In the genomic region with DNA sequence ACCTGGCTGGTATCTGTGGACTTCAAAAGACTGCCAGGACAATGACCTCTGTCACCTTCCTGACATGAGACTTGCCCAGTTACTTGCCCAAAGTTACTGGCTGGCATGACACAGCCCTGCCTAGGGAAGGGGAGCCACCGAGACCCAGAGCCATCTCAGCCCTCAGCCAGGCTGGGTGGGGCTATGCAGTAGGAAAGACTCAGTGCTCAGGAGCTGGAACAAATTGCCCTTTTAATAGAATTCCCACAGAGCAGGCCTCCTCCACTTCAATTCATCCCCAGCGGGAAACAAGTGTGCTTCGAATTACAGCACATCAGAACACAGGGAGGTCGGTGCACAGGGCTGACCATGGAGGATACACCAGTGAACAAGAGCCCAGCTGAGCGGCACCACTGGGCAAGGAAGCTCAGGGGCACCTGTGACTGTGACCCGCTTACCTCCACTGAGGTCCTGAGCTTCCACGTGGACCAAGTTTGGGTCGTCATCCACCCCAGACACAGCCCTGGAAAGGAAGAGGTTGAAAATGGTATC, we compare ENCODE assay signal across 16 mouse cellular contexts.
A peak's percentile ranks its signal among the peaks of the same experiment; 100 is the strongest.
DNase-seq lines count a peak whose midpoint lies in the region; ATAC-seq lines count a peak whose summit lies in the region.
"Had no signal": no experiment of that assay in that cellular context is flagged by ENCODE, and none has a peak within 500 bp of the region (broad histone marks: within the 10 kb centered on the region; RNA-seq: fewer than 3 reads in every experiment).

No protein-coding gene starts in this region.

- ATAC-seq in hindbrain, embryonic 11.5 days (ENCODE audit: low FRiP score): peak; percentile 47; the same call in 1 of the 2 replicates
- ATAC-seq in hindbrain, embryonic 14.5 days (ENCODE audit: low FRiP score): no peak
- peak; percentile 43; the same call in 1 of the 2 replicates for ATAC-seq in midbrain, embryonic 13.5 days
- no peak for ATAC-seq in midbrain, embryonic 11.5 days (ENCODE audit: low FRiP score)
- ATAC-seq in embryonic facial prominence, embryonic 11.5 days (replicated peaks; ENCODE audit: insufficient number of reproducible peaks, low FRiP score, low TSS enrichment, low read depth): no peak
- ATAC-seq: forebrain, embryonic 15.5 days had no signal

- DNase-seq in hindbrain, embryonic 11.5 days (ENCODE audit: low spot score): no peak
- no peak for DNase-seq in hindbrain, embryonic 14.5 days (ENCODE audit: low spot score)
- DNase-seq in midbrain, embryonic 11.5 days (ENCODE audit: low spot score, missing footprints): no peak
- peak; percentile 37 for DNase-seq in embryonic facial prominence, embryonic 11.5 days (ENCODE audit: low spot score)
- peak; percentile 48 for DNase-seq in retina, embryonic 14.5 days (ENCODE audit: low spot score)
- DNase-seq in left cerebral cortex, postnatal 25 days (ENCODE audit: low spot score in 2 of 2): no peak
- DNase-seq: adrenal gland, postnatal 25 days; cerebellum, adult 2 months; heart, postnatal 4 days; kidney, adult 18-20 months; spleen, adult 18-20 months; thymus, adult 18-20 months had no signal

- no peak overlapping the region for H3K4me3 ChIP-seq in hindbrain, embryonic 11.5 days (ENCODE audit: low read depth, low read length)
- no peak overlapping the region for H3K4me3 ChIP-seq in hindbrain, embryonic 14.5 days (replicated peaks; ENCODE audit: low read length)
- no peak overlapping the region for H3K4me3 ChIP-seq in midbrain, embryonic 13.5 days (replicated peaks)
- no peak overlapping the region for H3K4me3 ChIP-seq in midbrain, embryonic 11.5 days (ENCODE audit: low read depth, low read length)
- no peak overlapping the region for H3K4me3 ChIP-seq in embryonic facial prominence, embryonic 11.5 days (ENCODE audit: low read depth, low read length)
- H3K4me3 ChIP-seq: forebrain, embryonic 15.5 days; limb, embryonic 13.5 days had no signal

- intact Hi-C loops in left cerebral cortex, postnatal 25 days (cut with DNase I): no loop called here

- WGBS in hindbrain, embryonic 11.5 days: 23% methylated on average over 8 of the region's 8 CpGs
- WGBS in hindbrain, embryonic 14.5 days: 18% methylated on average over 8 of the region's 8 CpGs
- 18% methylated on average over 8 of the region's 8 CpGs for WGBS in midbrain, embryonic 13.5 days
- WGBS in midbrain, embryonic 11.5 days: 26% methylated on average over 8 of the region's 8 CpGs
- 28% methylated on average over 8 of the region's 8 CpGs for WGBS in embryonic facial prominence, embryonic 11.5 days

- no peak overlapping the region for H3K4me2 ChIP-seq in hindbrain, embryonic 11.5 days (replicated peaks; ENCODE audit: low read depth, low read length)
- H3K4me2 ChIP-seq in hindbrain, embryonic 14.5 days (replicated peaks): no peak overlapping the region
- no peak overlapping the region for H3K4me2 ChIP-seq in midbrain, embryonic 13.5 days (replicated peaks)
- no peak overlapping the region for H3K4me2 ChIP-seq in midbrain, embryonic 11.5 days
- no peak overlapping the region for H3K4me2 ChIP-seq in embryonic facial prominence, embryonic 11.5 days (ENCODE audit: low read depth, low read length)
- H3K4me2 ChIP-seq: forebrain, embryonic 15.5 days; limb, embryonic 13.5 days had no signal

- H3K4me1 ChIP-seq in hindbrain, embryonic 11.5 days (replicated peaks; ENCODE audit: control insufficient read depth, insufficient read depth, low read length): peaks cover 5% of the 10 kb centered on the region
- peaks cover 12% of the 10 kb centered on the region for H3K4me1 ChIP-seq in hindbrain, embryonic 14.5 days (replicated peaks; ENCODE audit: control insufficient read depth, insufficient read depth, low read length)
- H3K4me1 ChIP-seq in midbrain, embryonic 13.5 days (replicated peaks): peaks cover 29% of the 10 kb centered on the region
- 0 out of 2 replicates have a peak, but pooled peaks cover 2% of the 10 kb centered on the region for H3K4me1 ChIP-seq in midbrain, embryonic 11.5 days (ENCODE audit: control insufficient read depth, insufficient read depth, low read length)
- no peaks in the 10 kb centered on the region for H3K4me1 ChIP-seq in embryonic facial prominence, embryonic 11.5 days (ENCODE audit: control insufficient read depth, insufficient read depth, low read length)

- no peaks in the 10 kb centered on the region for H3K9me3 ChIP-seq in hindbrain, embryonic 11.5 days (ENCODE audit: control insufficient read depth, low read length)
- H3K9me3 ChIP-seq in hindbrain, embryonic 14.5 days (ENCODE audit: control insufficient read depth, low read length): no peaks in the 10 kb centered on the region
- no peaks in the 10 kb centered on the region for H3K9me3 ChIP-seq in midbrain, embryonic 13.5 days
- no peaks in the 10 kb centered on the region for H3K9me3 ChIP-seq in midbrain, embryonic 11.5 days (ENCODE audit: control insufficient read depth, low read length)
- no peaks in the 10 kb centered on the region for H3K9me3 ChIP-seq in embryonic facial prominence, embryonic 11.5 days (replicated peaks; ENCODE audit: control insufficient read depth, low read length)
- H3K9me3 ChIP-seq: forebrain, embryonic 15.5 days; limb, embryonic 13.5 days had no signal

- no peaks in the 10 kb centered on the region for H3K36me3 ChIP-seq in hindbrain, embryonic 11.5 days (ENCODE audit: control insufficient read depth, insufficient read depth, low read length)
- no peaks in the 10 kb centered on the region for H3K36me3 ChIP-seq in hindbrain, embryonic 14.5 days (replicated peaks; ENCODE audit: control insufficient read depth, insufficient read depth)
- 0 out of 2 replicates have a peak, but pooled peaks cover 5% of the 10 kb centered on the region for H3K36me3 ChIP-seq in midbrain, embryonic 13.5 days
- H3K36me3 ChIP-seq in midbrain, embryonic 11.5 days (ENCODE audit: control insufficient read depth, insufficient read depth, low read length): no peaks in the 10 kb centered on the region
- no peaks in the 10 kb centered on the region for H3K36me3 ChIP-seq in embryonic facial prominence, embryonic 11.5 days (replicated peaks; ENCODE audit: control insufficient read depth, insufficient read depth, low read depth, low read length)
- H3K36me3 ChIP-seq: forebrain, embryonic 15.5 days had no signal

- no peak overlapping the region for H3K9ac ChIP-seq in hindbrain, embryonic 11.5 days (ENCODE audit: low read depth, low read length)
- H3K9ac ChIP-seq in hindbrain, embryonic 14.5 days: no peak overlapping the region
- no peak overlapping the region for H3K9ac ChIP-seq in midbrain, embryonic 13.5 days (replicated peaks)
- no peak overlapping the region for H3K9ac ChIP-seq in midbrain, embryonic 11.5 days (ENCODE audit: low read length)
- no peak overlapping the region for H3K9ac ChIP-seq in embryonic facial prominence, embryonic 11.5 days (replicated peaks; ENCODE audit: low read length)
- H3K9ac ChIP-seq: forebrain, embryonic 15.5 days; limb, embryonic 13.5 days; liver, embryonic 14.5 days had no signal

- H3K27ac ChIP-seq in hindbrain, embryonic 11.5 days (ENCODE audit: low read depth, low read length): no peak overlapping the region
- H3K27ac ChIP-seq in hindbrain, embryonic 14.5 days: no peak overlapping the region
- H3K27ac ChIP-seq in midbrain, embryonic 13.5 days: no peak overlapping the region
- H3K27ac ChIP-seq in midbrain, embryonic 11.5 days (ENCODE audit: low read depth, low read length): no peak overlapping the region
- H3K27ac ChIP-seq in embryonic facial prominence, embryonic 11.5 days (replicated peaks; ENCODE audit: low read depth, low read length): no peak overlapping the region
- H3K27ac ChIP-seq: forebrain, embryonic 15.5 days; limb, embryonic 13.5 days; liver, embryonic 14.5 days had no signal

- H3K27me3 ChIP-seq in hindbrain, embryonic 11.5 days (ENCODE audit: control insufficient read depth, insufficient read depth, low read length): no peaks in the 10 kb centered on the region
- H3K27me3 ChIP-seq in hindbrain, embryonic 14.5 days (ENCODE audit: control insufficient read depth, insufficient read depth, low read length): peaks cover 5% of the 10 kb centered on the region; the same call in 1 of the 2 replicates
- H3K27me3 ChIP-seq in midbrain, embryonic 13.5 days: 0 out of 2 replicates have a peak, but pooled peaks cover 7% of the 10 kb centered on the region
- no peaks in the 10 kb centered on the region for H3K27me3 ChIP-seq in midbrain, embryonic 11.5 days (ENCODE audit: control insufficient read depth, insufficient read depth, low read length)
- no peaks in the 10 kb centered on the region for H3K27me3 ChIP-seq in embryonic facial prominence, embryonic 11.5 days (ENCODE audit: control insufficient read depth, insufficient read depth, low read length)
- H3K27me3 ChIP-seq: forebrain, embryonic 15.5 days had no signal

Comparison
In these comparisons a context has a peak if more than half of its experiments do, and no peak if none do; other contexts are left out.
1. ATAC-seq: peak in hindbrain, embryonic 11.5 days (single experiment) and midbrain, embryonic 13.5 days (single experiment); none in hindbrain, embryonic 14.5 days (single experiment), midbrain, embryonic 11.5 days (single experiment) and embryonic facial prominence, embryonic 11.5 days (single experiment).
2. DNase-seq: peak in embryonic facial prominence, embryonic 11.5 days (single experiment) and retina, embryonic 14.5 days (single experiment); none in hindbrain, embryonic 11.5 days (single experiment), hindbrain, embryonic 14.5 days (single experiment), midbrain, embryonic 11.5 days (single experiment) and left cerebral cortex, postnatal 25 days (0 of 2).